ENCODE assay signal across 32 mouse cellular contexts in genomic region chr4:35347609-35348008, GRCm38 (mm10).
"Had no signal": no experiment of that assay in that cellular context is flagged by ENCODE, and none has a peak within 500 bp of the region (broad histone marks: within the 10 kb centered on the region; RNA-seq: fewer than 3 reads in every experiment).

No protein-coding gene starts in this region.

- H3K27ac ChIP-seq: limb, embryonic 10.5 days; limb, embryonic 12.5 days; limb, embryonic 13.5 days; limb, embryonic 15.5 days; liver, embryonic 12.5 days; liver, embryonic 13.5 days; liver, embryonic 14.5 days; liver, embryonic 15.5 days; lung, embryonic 15.5 days; macrophage; midbrain, embryonic 10.5 days; midbrain, embryonic 12.5 days; midbrain, embryonic 13.5 days; midbrain, embryonic 15.5 days; neural tube, embryonic 12.5 days had no signal

- H3K9me3 ChIP-seq: limb, embryonic 10.5 days; limb, embryonic 12.5 days; limb, embryonic 13.5 days; limb, embryonic 15.5 days; liver, embryonic 12.5 days; liver, embryonic 13.5 days; liver, embryonic 15.5 days; lung, embryonic 15.5 days; megakaryocyte, embryonic 14.5 days; midbrain, embryonic 10.5 days; midbrain, embryonic 12.5 days; midbrain, embryonic 13.5 days; midbrain, embryonic 15.5 days; neural tube, embryonic 12.5 days had no signal

- H3K9ac ChIP-seq: limb, embryonic 12.5 days; limb, embryonic 13.5 days; limb, embryonic 15.5 days; liver, embryonic 12.5 days; liver, embryonic 13.5 days; liver, embryonic 14.5 days; liver, embryonic 15.5 days; liver, postnatal 0 days; lung, embryonic 14.5 days; lung, embryonic 15.5 days; midbrain, embryonic 12.5 days; midbrain, embryonic 13.5 days; midbrain, embryonic 15.5 days; neural tube, embryonic 12.5 days had no signal

- ATAC-seq: liver, embryonic 12.5 days; liver, postnatal 0 days; lung, postnatal 0 days; midbrain, embryonic 13.5 days; midbrain, embryonic 15.5 days; midbrain, embryonic 16.5 days had no signal

- H3K4me1 ChIP-seq: limb, embryonic 10.5 days; limb, embryonic 12.5 days; limb, embryonic 15.5 days; liver, embryonic 12.5 days; liver, embryonic 13.5 days; liver, embryonic 15.5 days; lung, embryonic 15.5 days; megakaryocyte, embryonic 14.5 days; midbrain, embryonic 10.5 days; midbrain, embryonic 12.5 days; midbrain, embryonic 13.5 days; midbrain, embryonic 15.5 days; neural tube, embryonic 12.5 days had no signal

- H3K36me3 ChIP-seq: limb, embryonic 10.5 days; limb, embryonic 12.5 days; limb, embryonic 13.5 days; limb, embryonic 15.5 days; liver, embryonic 12.5 days; liver, embryonic 13.5 days; liver, embryonic 15.5 days; lung, embryonic 15.5 days; midbrain, embryonic 10.5 days; midbrain, embryonic 12.5 days; midbrain, embryonic 13.5 days; midbrain, embryonic 15.5 days; neural tube, embryonic 12.5 days had no signal

- H3K27me3 ChIP-seq: limb, embryonic 12.5 days; limb, embryonic 13.5 days; limb, embryonic 15.5 days; liver, embryonic 12.5 days; liver, embryonic 13.5 days; liver, embryonic 15.5 days; lung, embryonic 15.5 days; megakaryocyte, embryonic 14.5 days; midbrain, embryonic 12.5 days; midbrain, embryonic 13.5 days; midbrain, embryonic 15.5 days; neural tube, embryonic 12.5 days had no signal

- DNase-seq: left cerebral cortex, postnatal 4 days; liver; liver, embryonic 13.5 days; liver, postnatal 0 days; lung, adult 18-20 months; lung, adult 2 months; lung, embryonic 14.5 days; lung, postnatal 10 days; lung, postnatal 14 days; lung, postnatal 36 days; lung, postnatal 4 days; midbrain, embryonic 14.5 days had no signal

- H3K4me2 ChIP-seq: limb, embryonic 12.5 days; limb, embryonic 13.5 days; limb, embryonic 15.5 days; liver, embryonic 11.5 days; liver, embryonic 12.5 days; liver, embryonic 13.5 days; liver, embryonic 15.5 days; lung, embryonic 14.5 days; lung, embryonic 15.5 days; midbrain, embryonic 11.5 days; midbrain, embryonic 12.5 days; midbrain, embryonic 13.5 days; midbrain, embryonic 15.5 days; neural tube, embryonic 12.5 days had no signal

- H3K4me3 ChIP-seq: limb, embryonic 10.5 days; limb, embryonic 12.5 days; limb, embryonic 13.5 days; limb, embryonic 15.5 days; liver, embryonic 12.5 days; liver, embryonic 13.5 days; liver, embryonic 15.5 days; lung, embryonic 15.5 days; megakaryocyte, embryonic 14.5 days; midbrain, embryonic 10.5 days; midbrain, embryonic 12.5 days; midbrain, embryonic 13.5 days; midbrain, embryonic 15.5 days; myocyte; neural tube, embryonic 12.5 days had no signal
